Mouse (Mus musculus) spleen, adult 2 months (tissue): ENCODE data around the gene Trp53rkb.

Experiments used
- CTCF ChIP-seq: fragments of 200-500 bp; IDR thresholded peaks from 2 replicates; pipeline ENCODE4 v1.5.1; 2011; ENCODE audit warnings: mild to moderate bottlenecking, inconsistent platforms; ENCODE audit not compliant: insufficient read depth, insufficient read length, insufficient replicate concordance; ENCODE audit errors: extremely low read depth
- POLR2A ChIP-seq: fragments of 200-500 bp; IDR thresholded peaks from 2 replicates; pipeline ENCODE4 v1.6.1; 2011; ENCODE audit warnings: low read depth, low read length, inconsistent platforms

GRCm38 (mm10) chr2:166819849-166820248, 27.5 kb downstream of the Trp53rkb start:
- TF ChIP-seq CTCF (no peak), POLR2A (no peak)
